Mouse (Mus musculus): ENCODE data around the gene Gclm.
"Not testable (repeated sequence)": the region's sequence is repeated elsewhere in the genome, so short reads cannot be mapped to it uniquely, and the experiment has no call there.

Gene Gclm

DNA sequence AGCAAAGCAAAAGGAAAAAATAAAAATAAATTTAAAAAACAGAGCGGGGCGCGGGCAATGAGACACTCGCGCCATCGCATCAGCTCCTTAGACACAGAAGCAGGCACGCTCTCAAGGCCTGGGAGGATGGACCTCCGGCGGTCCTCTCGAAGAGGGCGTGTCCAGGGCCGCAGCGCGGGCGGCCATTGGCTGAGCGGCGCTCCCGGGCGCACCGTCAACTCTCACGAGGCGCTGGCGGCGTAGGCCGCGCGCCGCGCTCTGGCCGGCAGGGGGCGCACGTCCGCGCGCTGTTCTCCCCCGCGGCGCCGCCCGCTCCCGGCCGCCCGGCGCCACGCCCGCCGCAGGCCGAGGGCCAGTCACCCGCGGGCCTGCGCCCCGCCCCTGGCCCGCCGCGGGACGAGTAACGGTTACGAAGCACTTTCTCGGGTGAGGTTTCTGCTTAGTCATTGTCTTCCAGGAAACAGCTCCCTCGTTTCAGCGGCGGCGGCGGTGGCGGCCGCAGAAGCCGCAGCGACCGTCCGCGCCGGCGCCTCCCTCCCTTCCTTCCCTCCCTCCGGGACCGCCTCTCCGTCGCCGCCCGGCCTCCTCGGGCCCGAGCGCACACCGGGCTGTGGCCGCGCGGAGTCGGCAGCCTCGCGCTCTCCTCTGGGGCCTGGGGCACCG is at the start of gene Gclm:
Gene Gclm, plus strand, starts transcription at position 343 of the 663 bp plus-strand sequence.
- peak; percentile 94 for DNase-seq (ENCODE audit: low read depth, low spot score)

DNA sequence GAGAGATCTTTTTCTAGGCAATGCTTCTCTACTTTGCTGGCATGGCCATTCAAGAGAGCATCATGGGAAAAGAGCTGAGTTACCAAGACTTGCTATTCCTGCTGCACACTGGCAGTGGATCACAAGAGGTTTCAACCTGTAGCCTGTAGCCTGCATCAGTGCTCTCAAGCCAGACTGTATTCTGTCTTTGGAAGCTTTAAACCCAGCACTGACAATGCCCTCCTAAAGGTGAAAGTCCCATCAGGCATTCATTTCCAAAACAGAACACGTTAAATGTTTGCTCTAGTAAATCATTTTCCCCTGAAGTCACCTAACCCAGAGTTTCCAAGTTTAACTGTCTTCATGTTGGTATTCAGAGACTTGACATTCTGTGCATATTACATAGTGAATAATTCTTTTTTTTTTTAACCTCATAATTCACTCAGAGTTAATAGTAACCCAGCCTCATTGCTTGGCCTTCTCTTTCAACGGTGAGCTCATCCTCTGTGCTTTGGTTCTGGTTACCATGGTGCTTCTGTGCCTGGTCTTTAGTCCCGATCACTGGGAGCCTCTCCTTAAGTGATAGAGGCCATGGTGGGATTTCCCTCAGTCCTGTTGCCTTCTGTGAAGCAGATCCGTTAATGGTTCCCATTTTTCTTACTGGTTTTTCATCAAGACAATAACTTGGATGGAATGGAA is 48.6 kb upstream of the Gclm start:
- no peak for DNase-seq (ENCODE audit: low read depth, low spot score)

GRCm38 (mm10) chr3:122198532-122198931 is 46.8 kb upstream of the Gclm start:
- no peak for DNase-seq (ENCODE audit: low read depth, low spot score)

DNA sequence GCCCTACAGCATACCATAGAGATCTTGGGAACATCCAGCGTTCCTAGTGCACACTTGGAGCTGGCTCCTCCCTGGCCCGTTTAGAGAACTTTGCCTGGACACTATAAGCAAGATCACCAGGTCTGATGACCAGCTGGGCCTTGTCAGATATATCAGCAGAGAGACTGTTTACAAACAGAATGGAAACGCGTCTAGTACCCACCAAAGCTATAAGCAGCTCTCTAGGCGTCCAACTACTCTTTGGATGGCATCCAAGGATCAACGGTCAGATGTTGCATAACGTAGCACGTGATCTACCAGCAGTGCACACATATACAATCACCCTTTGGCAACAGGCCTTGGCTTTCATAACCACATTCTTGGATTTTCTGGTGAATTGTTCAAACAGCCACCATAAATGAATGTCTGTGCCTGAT is 46.4 kb upstream of the Gclm start:
- DNase-seq (ENCODE audit: low read depth, low spot score): peak; percentile 3

- no peak for DNase-seq (ENCODE audit: low read depth, low spot score)
These were observed 45.8 kb upstream of the Gclm start for GRCm38 (mm10) chr3:122199600-122199999.

- DNase-seq (ENCODE audit: low read depth, low spot score): no peak
These were observed 45.3 kb upstream of the Gclm start for GRCm38 (mm10) chr3:122200017-122200416.

GRCm38 (mm10) chr3:122200447-122200846 is 44.9 kb upstream of the Gclm start:
- DNase-seq (ENCODE audit: low read depth, low spot score): no peak

- no peak for DNase-seq (ENCODE audit: low read depth, low spot score)
These were observed 43.0 kb upstream of the Gclm start for GRCm38 (mm10) chr3:122202307-122202732.

- DNase-seq (ENCODE audit: low read depth, low spot score): no peak
These were observed 41.6 kb upstream of the Gclm start for GRCm38 (mm10) chr3:122203675-122204329.

DNA sequence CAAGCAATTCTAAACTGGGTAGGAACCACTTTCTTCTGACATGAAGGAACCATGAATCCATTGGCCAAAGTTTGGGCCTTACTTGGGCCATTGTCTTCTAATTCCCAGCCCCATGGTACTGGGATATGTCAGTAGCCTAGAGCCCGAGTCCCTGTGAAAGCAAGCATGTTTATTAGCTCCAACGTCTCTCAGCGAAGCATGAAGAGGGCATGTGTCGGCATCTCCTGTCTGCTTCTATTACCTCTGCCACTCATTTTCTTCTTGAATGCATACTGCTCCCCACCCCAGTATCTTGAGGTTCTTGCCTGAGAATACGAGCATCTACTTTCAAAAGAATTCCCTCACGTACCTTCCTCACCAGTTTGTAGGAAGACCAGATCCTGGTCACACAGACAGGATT is 39.6 kb upstream of the Gclm start:
- DNase-seq (ENCODE audit: low read depth, low spot score): no peak

DNA sequence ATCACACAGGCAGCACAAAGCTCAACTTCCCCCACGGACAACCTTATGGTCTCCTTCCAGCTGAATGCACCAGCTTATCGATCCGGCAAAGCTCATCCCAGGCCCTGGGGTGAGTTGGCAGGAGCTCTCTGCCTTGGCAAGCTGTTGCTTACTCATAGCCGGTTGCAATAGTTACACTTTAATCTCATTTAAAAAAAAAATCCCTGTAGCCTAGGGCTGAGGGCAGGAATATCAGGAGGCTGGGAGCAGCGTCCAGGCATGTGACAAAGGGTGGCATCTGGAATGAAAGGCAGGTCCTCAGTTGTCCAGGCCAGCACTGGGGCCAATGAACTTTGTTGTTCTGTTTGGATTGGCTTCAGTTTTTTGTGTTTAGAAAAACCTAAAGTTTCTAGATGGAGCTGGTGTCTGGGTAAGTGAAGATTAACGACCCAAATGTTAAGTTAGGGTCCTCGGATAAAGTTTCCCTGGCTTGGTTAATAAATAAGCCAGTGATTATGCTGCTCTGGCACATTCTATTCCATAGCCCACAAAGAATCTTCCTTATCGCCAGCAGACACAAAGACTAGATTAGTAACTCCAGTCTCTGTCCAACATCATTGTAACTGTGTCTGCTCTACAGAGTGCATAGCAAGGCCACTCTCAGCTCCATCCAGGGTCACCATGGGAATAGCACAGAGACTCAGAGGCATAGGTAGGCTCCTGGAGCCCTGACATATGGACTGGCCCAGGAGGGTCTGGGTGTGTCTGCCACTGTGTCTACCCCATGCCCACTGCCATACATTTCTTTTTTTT is 38.9 kb upstream of the Gclm start:
- no peak for DNase-seq (ENCODE audit: low read depth, low spot score)

- no peak for DNase-seq (ENCODE audit: low read depth, low spot score)
These were observed 37.6 kb upstream of the Gclm start for GRCm38 (mm10) chr3:122207766-122208165.

DNA sequence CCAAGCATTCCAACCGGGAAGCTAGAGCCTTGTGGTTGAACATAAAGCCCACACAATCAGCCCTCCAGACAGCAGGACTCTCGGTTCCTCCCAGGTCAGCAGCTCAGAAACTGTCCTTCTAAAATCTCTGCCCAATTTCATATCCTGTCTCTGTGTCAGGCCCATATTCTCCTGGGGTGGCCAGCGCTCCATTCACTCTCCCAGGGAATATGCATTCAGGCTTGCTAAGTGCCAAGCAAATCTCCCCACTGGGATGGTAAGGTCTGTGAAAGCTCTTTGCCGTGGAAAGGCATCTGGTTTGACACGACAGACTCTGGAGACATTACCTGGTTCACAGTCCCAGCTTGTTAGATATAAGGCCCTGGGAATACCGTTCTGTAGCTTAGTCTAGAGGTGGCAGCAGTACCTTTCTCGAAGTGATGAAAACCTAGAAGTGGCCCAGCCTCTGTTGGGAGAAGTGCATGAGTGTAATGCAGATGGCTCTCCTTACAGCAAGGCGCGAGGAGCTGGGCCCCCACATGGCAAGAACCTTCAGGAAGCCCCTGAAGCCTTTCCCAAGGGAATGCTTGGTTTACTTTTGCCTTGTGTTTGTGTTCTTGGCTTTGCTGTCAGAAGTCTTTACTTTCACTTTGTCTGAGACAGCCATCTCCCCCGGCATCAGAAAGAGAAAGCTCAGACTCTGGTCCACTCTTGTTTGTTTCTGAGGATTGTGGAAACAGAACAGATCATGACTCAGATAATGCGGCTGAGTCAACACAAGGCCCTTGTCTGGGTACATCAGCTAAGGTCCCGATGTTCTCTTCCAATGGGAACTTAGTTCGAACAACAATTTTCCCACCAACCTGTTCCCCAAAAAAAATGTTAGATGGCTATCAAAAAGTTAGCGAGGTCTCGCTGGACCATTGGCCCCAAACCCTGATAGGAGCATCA is 36.8 kb upstream of the Gclm start:
- DNase-seq (ENCODE audit: low read depth, low spot score): no peak

DNA sequence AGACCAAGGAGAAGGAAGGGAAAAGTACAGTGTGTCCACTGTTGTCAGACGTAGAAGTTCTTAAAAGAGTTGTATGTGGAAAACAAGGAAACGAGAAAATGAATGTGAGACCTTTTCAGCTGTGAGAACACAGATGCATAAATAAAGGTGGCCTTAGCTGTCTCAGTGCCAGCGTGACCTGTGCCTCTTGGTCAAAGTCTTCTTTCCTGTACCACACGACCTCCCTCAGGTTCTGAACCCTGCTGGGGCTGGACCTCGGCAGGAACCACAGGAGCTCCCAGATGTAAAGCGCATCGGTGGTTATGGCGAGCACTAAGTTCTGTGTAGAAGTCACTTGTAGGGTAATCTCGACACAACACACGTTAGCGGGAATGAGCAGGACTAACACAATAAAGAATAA is 35.8 kb upstream of the Gclm start:
- no peak for DNase-seq (ENCODE audit: low read depth, low spot score)

- no peak for DNase-seq (ENCODE audit: low read depth, low spot score)
These were observed 34.9 kb upstream of the Gclm start for GRCm38 (mm10) chr3:122210434-122210833.

DNA sequence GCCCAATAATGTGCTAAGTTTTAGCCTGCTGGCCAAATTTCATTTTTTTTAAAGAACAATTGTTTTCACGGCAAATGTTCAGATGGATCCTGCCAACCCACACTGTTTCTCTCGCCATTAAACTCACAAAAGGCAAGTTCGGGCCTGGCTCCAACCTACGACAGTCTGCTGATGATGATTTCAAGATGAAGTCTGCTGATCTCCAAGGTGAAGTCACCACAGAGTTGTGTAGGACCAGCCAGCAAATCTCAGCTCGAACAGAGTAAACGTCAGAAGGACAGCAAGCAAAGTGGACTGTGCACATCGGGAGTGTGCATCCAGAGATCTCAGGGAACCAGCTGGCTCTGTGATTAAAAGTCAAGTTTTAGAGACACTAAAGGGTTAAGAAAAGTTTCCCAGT is 34.5 kb upstream of the Gclm start:
- no peak for DNase-seq (ENCODE audit: low read depth, low spot score)

DNA sequence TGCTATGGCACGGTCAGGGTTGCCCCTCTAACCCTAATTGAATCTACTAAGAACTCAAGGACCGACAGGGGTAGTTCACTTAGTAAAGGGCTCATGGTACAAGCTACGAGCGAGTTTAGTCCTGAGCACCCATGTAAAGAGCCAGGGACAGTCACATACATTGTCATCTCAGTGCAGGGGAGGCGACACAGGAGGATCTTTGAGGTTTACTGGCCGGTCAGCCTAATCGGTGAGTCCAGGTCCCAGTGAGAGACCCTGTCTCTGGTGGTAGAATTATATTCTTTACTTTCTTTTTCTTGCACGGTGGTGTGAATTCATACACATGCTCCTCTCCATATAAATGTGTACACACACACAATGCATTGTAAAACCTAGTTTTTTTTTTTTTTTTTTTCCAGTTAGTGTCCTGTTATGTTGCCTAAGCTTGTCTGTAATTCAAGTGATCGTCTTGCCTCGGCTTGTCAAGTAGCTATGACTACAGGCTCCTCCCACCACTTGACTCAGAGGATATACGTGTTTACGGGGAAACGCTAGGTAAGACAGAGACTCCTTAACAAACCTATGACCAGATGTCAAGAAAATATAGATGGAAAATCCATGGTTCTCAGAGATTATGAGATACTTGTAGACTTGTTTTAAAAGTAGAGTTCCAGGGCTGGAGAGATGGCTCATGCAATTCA is 33.8 kb upstream of the Gclm start:
- DNase-seq (ENCODE audit: low read depth, low spot score): no peak

GRCm38 (mm10) chr3:122221240-122222036 is 23.9 kb upstream of the Gclm start:
- DNase-seq (ENCODE audit: low read depth, low spot score): no peak

GRCm38 (mm10) chr3:122226972-122227371 is 18.4 kb upstream of the Gclm start:
- not testable (repeated sequence) for DNase-seq (ENCODE audit: low read depth, low spot score)

DNA sequence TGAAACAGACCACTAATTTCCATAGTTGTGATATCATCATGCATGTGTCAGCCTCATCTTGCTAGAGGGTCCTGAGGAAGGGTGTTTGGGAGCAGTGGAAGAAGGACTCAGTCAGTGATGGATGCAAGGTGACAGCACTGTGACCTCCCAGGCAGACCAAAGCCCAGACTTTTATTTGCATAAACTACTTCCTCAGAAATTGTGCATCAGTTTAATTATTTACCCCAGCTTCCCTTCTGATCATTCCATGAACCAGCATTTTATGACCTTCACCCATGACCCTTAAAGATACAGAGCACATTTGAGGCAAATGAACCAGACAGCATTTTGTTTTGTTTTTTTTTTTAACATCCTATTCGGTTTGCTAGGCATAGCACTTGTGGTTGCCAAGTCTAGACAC is 9.6 kb upstream of the Gclm start:
- no peak for DNase-seq (ENCODE audit: low read depth, low spot score)
